Mouse (Mus musculus): ENCODE data around the gene Paf1. TPM values are rescaled to one million over a fixed set of nuclear protein-coding genes. Genes with fewer than 3 reads are reported as not detected.

Gene Paf1
- polyA plus RNA-seq, 1 experiment from 2014 or later: 96.1 TPM

GRCm38 (mm10) chr7:28401942-28402341 is 9.2 kb downstream of the Paf1 start:
- Histone ChIP-seq H3K4me3 (ENCODE audit: low read depth, low read length) (no peak overlapping the region), H3K9ac (ENCODE audit: low read depth, low read length) (no peak overlapping the region), H3K27ac (ENCODE audit: low read length) (no peak overlapping the region), H3K4me1 (ENCODE audit: control insufficient read depth, insufficient read depth, low read length) (no peaks in the 10 kb centered on the region), H3K27me3 (ENCODE audit: control insufficient read depth, insufficient read depth, low read depth, low read length) (no peaks in the 10 kb centered on the region), H3K36me3 (ENCODE audit: control insufficient read depth, insufficient read depth, low read length) (peaks cover 62% of the 10 kb centered on the region), H3K9me3 (replicated peaks; ENCODE audit: control insufficient read depth, low read length, poor library complexity, severe bottlenecking) (no peaks in the 10 kb centered on the region), H3K4me2 (ENCODE audit: low read length) (no peak overlapping the region)
- ATAC-seq: no peak
- WGBS: 88% methylated on average over 3 of the region's 3 CpGs

GRCm38 (mm10) chr7:28410841-28411475 is 18.2 kb downstream of the Paf1 start:
- no peaks in the 10 kb centered on the region for H3K9me3 ChIP-seq (replicated peaks; ENCODE audit: control insufficient read depth, low read length, poor library complexity, severe bottlenecking)
- 90% methylated on average over 3 of the region's 3 CpGs for WGBS

GRCm38 (mm10) chr7:28412826-28413225 is 20.1 kb downstream of the Paf1 start:
- H3K9me3 ChIP-seq (replicated peaks; ENCODE audit: control insufficient read depth, low read length, poor library complexity, severe bottlenecking): no peaks in the 10 kb centered on the region
- no peak overlapping the region for H3K4me2 ChIP-seq (ENCODE audit: low read length)
- no peaks in the 10 kb centered on the region for H3K27me3 ChIP-seq (ENCODE audit: control insufficient read depth, insufficient read depth, low read depth, low read length)
- H3K27ac ChIP-seq (ENCODE audit: low read length): no peak overlapping the region
- ATAC-seq: no peak
- no peak overlapping the region for H3K4me3 ChIP-seq (ENCODE audit: low read depth, low read length)
- no peaks in the 10 kb centered on the region for H3K4me1 ChIP-seq (ENCODE audit: control insufficient read depth, insufficient read depth, low read length)
- peaks cover 45% of the 10 kb centered on the region for H3K36me3 ChIP-seq (ENCODE audit: control insufficient read depth, insufficient read depth, low read length)
- no peak overlapping the region for H3K9ac ChIP-seq (ENCODE audit: low read depth, low read length)
- 90% methylated on average over 4 of the region's 4 CpGs for WGBS

More at GRCm38 (mm10) chr7:28410841-28411475, 18.2 kb downstream of the Paf1 start:
- Histone ChIP-seq H3K4me2 (ENCODE audit: low read length) (no peak overlapping the region), H3K27ac (ENCODE audit: low read length) (no peak overlapping the region), H3K9ac (ENCODE audit: low read depth, low read length) (no peak overlapping the region), H3K36me3 (ENCODE audit: control insufficient read depth, insufficient read depth, low read length) (peaks cover 51% of the 10 kb centered on the region), H3K27me3 (ENCODE audit: control insufficient read depth, insufficient read depth, low read depth, low read length) (no peaks in the 10 kb centered on the region), H3K4me3 (ENCODE audit: low read depth, low read length) (no peak overlapping the region), H3K4me1 (ENCODE audit: control insufficient read depth, insufficient read depth, low read length) (no peaks in the 10 kb centered on the region)
- no peak for ATAC-seq

- no peak overlapping the region for H3K4me2 ChIP-seq (ENCODE audit: low read length)
- H3K27me3 ChIP-seq (ENCODE audit: control insufficient read depth, insufficient read depth, low read depth, low read length): no peaks in the 10 kb centered on the region
- H3K27ac ChIP-seq (ENCODE audit: low read length): no peak overlapping the region
- no peak overlapping the region for H3K4me3 ChIP-seq (ENCODE audit: low read depth, low read length)
- peaks cover 55% of the 10 kb centered on the region for H3K36me3 ChIP-seq (ENCODE audit: control insufficient read depth, insufficient read depth, low read length)
- H3K9ac ChIP-seq (ENCODE audit: low read depth, low read length): no peak overlapping the region
- ATAC-seq: no peak
- no peaks in the 10 kb centered on the region for H3K9me3 ChIP-seq (replicated peaks; ENCODE audit: control insufficient read depth, low read length, poor library complexity, severe bottlenecking)
- H3K4me1 ChIP-seq (ENCODE audit: control insufficient read depth, insufficient read depth, low read length): no peaks in the 10 kb centered on the region
These were observed 24.6 kb downstream of the Paf1 start for GRCm38 (mm10) chr7:28417368-28417767.

- no peaks in the 10 kb centered on the region for H3K27me3 ChIP-seq (ENCODE audit: control insufficient read depth, insufficient read depth, low read depth, low read length)
- H3K9ac ChIP-seq (ENCODE audit: low read depth, low read length): no peak overlapping the region
- H3K27ac ChIP-seq (ENCODE audit: low read length): no peak overlapping the region
- H3K4me1 ChIP-seq (ENCODE audit: control insufficient read depth, insufficient read depth, low read length): no peaks in the 10 kb centered on the region
- ATAC-seq: no peak; the same call in 1 of the 2 replicates
- no peak overlapping the region for H3K4me2 ChIP-seq (ENCODE audit: low read length)
- no peak overlapping the region for H3K4me3 ChIP-seq (ENCODE audit: low read depth, low read length)
- H3K9me3 ChIP-seq (replicated peaks; ENCODE audit: control insufficient read depth, low read length, poor library complexity, severe bottlenecking): no peaks in the 10 kb centered on the region
- WGBS: 91% methylated on average over 8 of the region's 8 CpGs
- peaks cover 47% of the 10 kb centered on the region for H3K36me3 ChIP-seq (ENCODE audit: control insufficient read depth, insufficient read depth, low read length)
These were observed 25.4 kb downstream of the Paf1 start for GRCm38 (mm10) chr7:28418096-28418670.

GRCm38 (mm10) chr7:28419416-28419815 is 26.7 kb downstream of the Paf1 start:
- H3K27ac ChIP-seq (ENCODE audit: low read length): no peak overlapping the region
- H3K4me1 ChIP-seq (ENCODE audit: control insufficient read depth, insufficient read depth, low read length): no peaks in the 10 kb centered on the region
- no peak for ATAC-seq
- H3K27me3 ChIP-seq (ENCODE audit: control insufficient read depth, insufficient read depth, low read depth, low read length): no peaks in the 10 kb centered on the region
- WGBS: 94% methylated on average over 2 of the region's 2 CpGs
- H3K4me3 ChIP-seq (ENCODE audit: low read depth, low read length): no peak overlapping the region
- no peak overlapping the region for H3K4me2 ChIP-seq (ENCODE audit: low read length)
- H3K9me3 ChIP-seq (replicated peaks; ENCODE audit: control insufficient read depth, low read length, poor library complexity, severe bottlenecking): no peaks in the 10 kb centered on the region
- no peak overlapping the region for H3K9ac ChIP-seq (ENCODE audit: low read depth, low read length)
- H3K36me3 ChIP-seq (ENCODE audit: control insufficient read depth, insufficient read depth, low read length): peaks cover 40% of the 10 kb centered on the region

GRCm38 (mm10) chr7:28423018-28423417 is 30.3 kb downstream of the Paf1 start:
- H3K27ac ChIP-seq (ENCODE audit: low read length): no peak overlapping the region
- ATAC-seq: no peak

GRCm38 (mm10) chr7:28427738-28428137 is 35.0 kb downstream of the Paf1 start:
- Histone ChIP-seq H3K4me3 (ENCODE audit: low read depth, low read length) (no peak overlapping the region), H3K9ac (ENCODE audit: low read depth, low read length) (no peak overlapping the region), H3K9me3 (replicated peaks; ENCODE audit: control insufficient read depth, low read length, poor library complexity, severe bottlenecking) (no peaks in the 10 kb centered on the region), H3K27me3 (ENCODE audit: control insufficient read depth, insufficient read depth, low read depth, low read length) (no peaks in the 10 kb centered on the region), H3K36me3 (ENCODE audit: control insufficient read depth, insufficient read depth, low read length) (peaks cover 5% of the 10 kb centered on the region), H3K27ac (ENCODE audit: low read length) (no peak overlapping the region), H3K4me2 (ENCODE audit: low read length) (no peak overlapping the region), H3K4me1 (ENCODE audit: control insufficient read depth, insufficient read depth, low read length) (peaks cover 7% of the 10 kb centered on the region)
- ATAC-seq: no peak

More at GRCm38 (mm10) chr7:28423018-28423417, 30.3 kb downstream of the Paf1 start:
- Histone ChIP-seq H3K27me3 (ENCODE audit: control insufficient read depth, insufficient read depth, low read depth, low read length) (no peaks in the 10 kb centered on the region), H3K9me3 (replicated peaks; ENCODE audit: control insufficient read depth, low read length, poor library complexity, severe bottlenecking) (no peaks in the 10 kb centered on the region), H3K4me1 (ENCODE audit: control insufficient read depth, insufficient read depth, low read length) (no peaks in the 10 kb centered on the region; the same call in 1 of the 2 replicates), H3K9ac (ENCODE audit: low read depth, low read length) (no peak overlapping the region), H3K4me2 (ENCODE audit: low read length) (no peak overlapping the region), H3K4me3 (ENCODE audit: low read depth, low read length) (no peak overlapping the region), H3K36me3 (ENCODE audit: control insufficient read depth, insufficient read depth, low read length) (peaks cover 27% of the 10 kb centered on the region)
- 96% methylated on average over 1 of the region's 1 CpGs for WGBS

- no peak overlapping the region for H3K4me3 ChIP-seq (ENCODE audit: low read depth, low read length)
- no peak for ATAC-seq
- no peaks in the 10 kb centered on the region for H3K27me3 ChIP-seq (ENCODE audit: control insufficient read depth, insufficient read depth, low read depth, low read length)
- H3K9ac ChIP-seq (ENCODE audit: low read depth, low read length): no peak overlapping the region
- no peak overlapping the region for H3K27ac ChIP-seq (ENCODE audit: low read length)
- H3K4me1 ChIP-seq (ENCODE audit: control insufficient read depth, insufficient read depth, low read length): peaks cover 35% of the 10 kb centered on the region
- no peaks in the 10 kb centered on the region for H3K9me3 ChIP-seq (replicated peaks; ENCODE audit: control insufficient read depth, low read length, poor library complexity, severe bottlenecking)
- H3K4me2 ChIP-seq (ENCODE audit: low read length): no peak overlapping the region
- H3K36me3 ChIP-seq (ENCODE audit: control insufficient read depth, insufficient read depth, low read length): no peaks in the 10 kb centered on the region; the same call in 1 of the 2 replicates
- 79% methylated on average over 1 of the region's 1 CpGs for WGBS
These were observed 37.8 kb downstream of the Paf1 start for GRCm38 (mm10) chr7:28430512-28430911.
